Mouse (Mus musculus) small intestine, adult 2 months (tissue): ENCODE measurements around the gene Capn13. TPM values are rescaled to one million over a fixed set of nuclear protein-coding genes. Genes with fewer than 3 reads are reported as not detected.

Experiments used
- H3K27ac ChIP-seq: fragments of 200-500 bp; 2 replicates; pipeline ENCODE4 v1.5.1; 2012; ENCODE audit warnings: low read depth, low read length, control low read depth, inconsistent platforms; ENCODE audit not compliant: insufficient read depth
- H3K27me3 ChIP-seq: fragments of 200-500 bp; 2 replicates; pipeline ENCODE4 v1.6.1; 2012; ENCODE audit warnings: mild to moderate bottlenecking, moderate library complexity, low read length, inconsistent platforms; ENCODE audit not compliant: control insufficient read depth, insufficient read depth
- H3K36me3 ChIP-seq: fragments of 200-500 bp; 2 replicates; pipeline ENCODE4 v1.6.1; 2012; ENCODE audit warnings: mild to moderate bottlenecking, low read length, control low read depth, inconsistent platforms; ENCODE audit not compliant: control insufficient read depth, insufficient read depth
- H3K4me1 ChIP-seq: fragments of 200-500 bp; 2 replicates; pipeline ENCODE4 v1.6.1; 2012; ENCODE audit warnings: low read length, inconsistent platforms, mixed read lengths; ENCODE audit not compliant: control insufficient read depth, insufficient read depth, insufficient read length
- H3K4me3 ChIP-seq: fragments of 200-500 bp; 2 replicates; pipeline ENCODE4 v1.5.1; 2012; ENCODE audit warnings: low read depth, mild to moderate bottlenecking, control low read depth, inconsistent platforms, low read length, moderate library complexity
- CTCF ChIP-seq: fragments of 200-500 bp; IDR thresholded peaks from 2 replicates; pipeline ENCODE4 v1.5.1; 2012; ENCODE audit warnings: low read depth, mild to moderate bottlenecking, control low read depth, inconsistent platforms, low read length, moderate library complexity, mixed read lengths; ENCODE audit not compliant: insufficient replicate concordance, insufficient read length; ENCODE audit errors: extremely low read depth
- POLR2A ChIP-seq: fragments of 200-500 bp; IDR thresholded peaks from 2 replicates; pipeline ENCODE4 v1.6.1; 2012; ENCODE audit warnings: low read depth, mild to moderate bottlenecking, control low read depth, inconsistent platforms, low read length, moderate library complexity
- WGBS: fragments of 180-500 bp; shearing (Covaris S2); methylation state at CpG from one replicate; pipeline ENCODE4 v1.1.7; 2018; 5-methylcytosine and 5-hydroxymethylcytosine counted together
- polyA plus RNA-seq: library from polyadenylated mRNA; depleted of rRNA; stranded (reverse); fragments of >200 nt; gene quantifications from 2 replicates; pipeline ENCODE4 v1.2.3, GENCODE M21; 2012

The Capn13 gene
- polyA plus RNA-seq, 1 experiment, result 6.8 TPM

DNA sequence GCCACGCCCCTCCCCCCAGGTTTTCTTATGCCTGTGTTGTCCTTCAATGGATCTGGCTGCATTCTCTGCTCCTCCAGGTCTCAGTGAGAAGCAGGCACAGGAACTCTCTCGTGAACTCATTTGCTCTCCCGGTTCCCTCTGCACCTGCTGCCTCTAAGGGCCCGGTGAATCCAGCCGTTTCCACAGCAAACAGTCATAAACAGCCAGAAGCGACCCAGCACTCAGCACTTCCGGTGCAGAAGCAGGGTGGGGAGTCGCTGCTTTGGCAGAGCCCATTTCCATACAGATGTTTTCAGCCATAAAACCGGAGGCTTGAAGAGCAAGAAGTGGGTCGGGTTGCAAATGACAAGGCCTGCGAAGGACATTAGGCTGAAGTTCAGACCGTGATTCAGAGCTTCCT, 142.0 kb downstream of the Capn13 start:
- H3K27ac ChIP-seq, result no peak overlapping the region
- H3K4me1 ChIP-seq, result peaks cover 2% of the 10 kb centered on the region; the same call in 1 of the 2 replicates
- TF ChIP-seq POLR2A (no peak), CTCF (no peak)
- no peak overlapping the region for H3K4me3 ChIP-seq
- H3K36me3 ChIP-seq, result no peaks in the 10 kb centered on the region
- no peaks in the 10 kb centered on the region for H3K27me3 ChIP-seq
- WGBS, result 9% methylated on average over 12 of the region's 12 CpGs
